Mouse (Mus musculus) layer of hippocampus, adult 9-10 months (tissue): ENCODE measurements around the gene 6430628N08Rik.
A peak's percentile ranks its signal among the peaks of the same experiment; 100 is the strongest.

ENCODE experiments used
- DNase-seq: peaks from one replicate; pipeline ENCODE4 v3.0.0; 2022; ENCODE audit warnings: low spot score

Gene 6430628N08Rik

DNA sequence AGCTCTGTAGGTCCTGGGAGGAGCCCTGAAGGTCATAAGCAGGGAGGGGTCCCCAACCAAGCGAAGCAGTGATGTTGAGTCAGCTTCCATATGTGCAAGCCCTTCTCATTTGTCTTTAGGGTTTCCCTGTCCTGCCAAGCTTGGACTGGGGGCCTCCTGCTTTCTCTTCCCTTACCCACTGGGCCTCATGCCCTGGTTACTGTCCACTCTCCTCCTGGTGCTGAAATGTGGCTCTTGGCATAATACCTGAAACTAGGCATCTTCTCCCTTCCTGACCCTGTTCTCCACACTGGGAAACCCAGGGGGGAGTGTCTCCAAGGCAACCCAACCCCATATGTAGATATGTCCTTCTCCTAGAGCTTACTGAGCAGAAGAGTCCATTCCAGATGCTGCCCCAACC, 3.6 kb upstream of the 6430628N08Rik start:
- no peak for DNase-seq

DNA sequence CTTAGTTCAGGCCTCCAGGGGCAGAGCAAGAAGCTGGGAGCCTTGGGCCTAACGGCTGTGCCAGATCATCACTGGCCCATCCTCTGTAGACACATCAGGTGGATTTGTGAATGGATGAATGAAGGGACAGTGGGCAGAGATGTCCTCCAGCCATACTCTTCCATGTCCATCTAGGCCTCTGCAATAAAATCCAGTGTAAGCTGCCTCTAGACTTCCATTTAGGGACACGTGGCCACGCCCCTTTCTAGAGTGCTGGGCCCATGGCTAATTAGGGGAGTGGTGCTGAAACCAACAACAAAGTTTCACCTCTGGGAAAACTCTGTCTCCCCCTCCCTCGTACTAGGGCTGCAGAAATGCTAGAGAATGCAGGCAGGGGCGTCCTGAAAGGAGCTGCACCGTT, 399 bp upstream of the 6430628N08Rik start:
- DNase-seq, result no peak

DNA sequence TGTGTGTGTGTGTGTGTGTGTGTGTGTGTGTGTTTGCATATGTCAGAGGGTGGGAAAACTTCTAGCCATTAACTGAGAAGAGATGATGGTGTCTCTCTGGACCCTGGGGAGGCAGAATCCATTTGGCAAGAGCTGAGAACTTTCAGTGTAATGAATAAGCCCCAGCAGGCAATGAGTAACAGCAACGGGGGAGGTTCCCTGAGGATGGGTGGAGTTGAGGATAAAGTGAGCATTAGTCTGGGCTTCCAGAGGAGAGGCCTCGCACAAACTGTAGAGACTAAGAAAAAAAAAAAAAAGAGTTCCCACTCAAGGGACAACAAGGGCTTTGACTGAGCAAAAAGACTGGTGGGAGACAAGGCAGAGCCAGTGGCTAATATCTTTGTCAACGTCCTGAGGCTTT, 3.8 kb downstream of the 6430628N08Rik start:
- DNase-seq, result no peak

DNA sequence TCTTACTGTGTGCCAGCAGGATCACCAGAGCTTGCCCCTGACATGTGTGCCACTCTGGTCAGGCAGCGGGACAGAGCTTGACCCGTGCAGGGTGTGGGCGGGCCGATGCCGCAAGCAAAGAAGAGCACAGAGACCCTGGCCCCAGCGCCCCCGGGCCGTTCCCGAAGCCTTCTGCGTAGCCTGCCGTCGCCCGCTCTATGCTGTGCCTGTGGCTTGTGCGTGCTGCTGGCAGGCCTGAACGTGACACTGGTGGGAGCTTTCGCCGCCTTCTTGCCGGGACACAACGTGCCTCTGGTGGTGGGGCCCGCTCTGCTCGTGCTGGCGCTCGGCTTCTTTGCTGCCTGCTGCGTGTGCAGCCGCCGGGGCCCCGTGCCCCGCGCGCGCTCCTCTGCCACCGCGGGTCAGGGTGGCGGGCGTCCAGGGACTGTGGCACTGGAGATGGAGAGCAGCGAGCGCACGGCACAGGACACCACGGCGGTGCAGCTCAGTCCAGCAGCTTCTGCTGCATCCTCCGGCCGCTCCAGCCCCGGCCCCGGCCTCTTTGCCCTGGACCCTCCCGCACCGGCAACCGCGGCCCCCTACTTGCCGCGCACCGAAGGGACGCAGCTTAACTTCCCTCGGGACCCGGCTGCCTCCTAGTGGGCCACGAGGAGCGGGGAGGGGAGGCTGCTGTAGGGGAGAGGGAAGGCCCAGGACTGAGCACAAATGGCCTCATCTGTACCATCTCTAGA, 7.6 kb downstream of the 6430628N08Rik start:
- no peak for DNase-seq

DNA sequence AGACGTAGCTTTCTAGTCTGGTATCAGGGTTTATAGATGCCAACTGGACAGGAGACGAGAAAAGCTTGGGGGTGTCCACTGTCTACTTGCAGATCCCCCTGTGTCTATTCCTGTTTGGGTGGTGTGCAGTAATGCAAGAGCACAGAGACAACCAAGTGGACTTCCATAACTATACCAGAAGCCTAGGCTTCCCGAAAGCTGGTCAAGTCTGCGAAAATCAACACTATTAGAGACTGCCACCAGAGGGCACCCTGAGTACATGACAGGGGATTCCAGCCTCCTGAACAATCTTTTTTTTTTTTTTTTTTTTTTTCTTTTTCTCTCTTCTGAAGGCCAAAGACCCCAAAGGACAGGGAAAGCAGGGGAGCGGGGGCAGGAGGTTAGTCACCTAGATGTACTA, 12.4 kb downstream of the 6430628N08Rik start:
- DNase-seq, result peak; percentile 85

DNA sequence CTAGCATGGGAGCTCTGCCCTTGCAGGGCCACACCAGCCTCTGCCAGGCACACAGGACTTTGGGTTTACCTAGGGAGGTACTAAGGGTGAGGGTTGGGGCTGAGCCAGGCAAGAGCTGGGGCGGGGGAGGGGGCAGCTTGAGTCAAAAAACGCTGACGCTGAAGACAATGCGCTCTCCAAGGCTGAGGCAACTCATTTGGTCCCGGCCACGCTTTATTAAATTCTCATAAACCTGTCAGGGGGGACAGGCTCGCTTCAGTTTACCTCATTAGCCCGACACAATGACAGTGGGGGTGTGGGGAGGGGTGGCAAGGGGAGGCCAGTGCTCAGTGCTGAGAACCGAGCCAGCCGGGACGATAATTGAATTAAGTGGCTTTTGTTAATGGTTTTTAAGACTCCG, 13.9 kb downstream of the 6430628N08Rik start:
- DNase-seq, result no peak

DNA sequence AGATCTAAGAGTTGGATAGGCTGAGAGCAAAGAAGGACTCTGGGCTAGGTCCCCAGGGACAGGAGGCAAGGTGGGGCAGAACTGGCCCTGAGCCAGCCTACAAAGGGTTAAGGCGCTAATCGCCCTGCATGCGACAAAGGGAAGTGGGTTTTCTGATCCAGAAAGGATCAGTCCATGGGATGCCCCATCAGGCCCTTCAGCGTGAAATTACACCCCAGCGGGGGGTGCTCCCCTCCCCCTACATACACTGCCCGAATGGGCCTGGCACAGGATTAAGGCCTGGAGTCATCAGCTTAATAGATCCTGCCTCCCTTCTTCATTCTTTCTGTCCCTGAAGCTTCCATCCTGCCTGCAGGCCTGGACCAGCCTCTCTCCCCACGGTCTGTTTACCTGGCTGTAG, 15.2 kb downstream of the 6430628N08Rik start:
- DNase-seq, result no peak

DNA sequence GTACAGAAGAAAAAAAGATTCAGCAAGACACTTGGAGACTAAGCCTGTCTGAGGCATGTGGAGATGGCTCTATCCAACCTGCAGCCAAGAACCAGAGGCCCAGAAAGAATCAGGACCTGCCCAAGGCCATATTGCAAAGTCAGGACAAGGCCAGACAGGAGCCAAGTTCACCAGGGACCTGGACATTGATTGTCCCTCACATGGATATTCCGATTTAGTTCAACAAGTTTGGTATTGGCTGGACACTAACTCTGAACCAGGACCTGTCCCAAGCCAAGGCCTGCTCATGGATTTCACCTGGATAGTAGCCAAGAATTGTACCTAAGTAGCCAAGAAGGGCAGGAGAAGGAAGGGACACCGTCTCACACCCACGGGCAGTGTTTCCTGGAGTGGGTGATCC, 16.3 kb downstream of the 6430628N08Rik start:
- DNase-seq, result no peak

DNA sequence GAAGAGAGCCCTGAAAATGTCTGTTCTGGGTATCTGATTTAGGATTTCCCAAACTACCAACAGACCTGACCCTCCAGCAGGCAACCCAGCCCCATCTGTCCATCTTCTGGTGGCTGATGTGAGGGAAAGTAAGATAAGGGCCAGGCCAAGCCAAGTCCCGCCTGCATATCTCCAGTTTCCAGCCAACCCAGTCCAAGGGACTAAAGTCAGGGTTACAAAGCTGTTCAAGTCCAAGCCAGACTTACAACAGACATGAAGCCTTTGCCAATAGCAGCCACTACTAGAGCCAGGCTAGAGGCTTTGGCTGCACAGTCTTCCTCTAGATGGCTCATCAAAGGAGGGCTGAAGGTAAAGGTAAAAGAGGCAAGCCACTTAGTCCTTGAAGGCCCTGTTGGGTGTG, 17.5 kb downstream of the 6430628N08Rik start:
- no peak for DNase-seq

DNA sequence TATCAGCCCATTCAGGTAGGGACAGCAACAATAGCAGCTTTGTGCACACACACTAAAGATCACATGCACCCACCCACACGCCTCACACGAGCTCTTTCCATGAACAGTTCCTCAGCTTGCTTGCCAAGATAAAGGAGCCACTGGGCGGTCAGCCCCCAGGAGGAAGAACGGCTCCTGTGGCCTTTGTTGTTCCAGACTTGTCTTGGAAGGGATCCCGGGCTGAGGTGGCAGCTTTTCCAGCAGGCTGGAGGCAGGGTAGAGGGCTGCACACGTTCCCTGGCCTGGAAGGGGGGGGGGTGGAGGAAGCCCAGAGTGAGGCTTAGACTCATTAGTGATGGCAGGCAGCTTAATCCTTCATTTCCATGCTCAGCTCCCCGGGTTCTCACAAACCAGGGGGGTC, 18.2 kb downstream of the 6430628N08Rik start:
- no peak for DNase-seq

DNA sequence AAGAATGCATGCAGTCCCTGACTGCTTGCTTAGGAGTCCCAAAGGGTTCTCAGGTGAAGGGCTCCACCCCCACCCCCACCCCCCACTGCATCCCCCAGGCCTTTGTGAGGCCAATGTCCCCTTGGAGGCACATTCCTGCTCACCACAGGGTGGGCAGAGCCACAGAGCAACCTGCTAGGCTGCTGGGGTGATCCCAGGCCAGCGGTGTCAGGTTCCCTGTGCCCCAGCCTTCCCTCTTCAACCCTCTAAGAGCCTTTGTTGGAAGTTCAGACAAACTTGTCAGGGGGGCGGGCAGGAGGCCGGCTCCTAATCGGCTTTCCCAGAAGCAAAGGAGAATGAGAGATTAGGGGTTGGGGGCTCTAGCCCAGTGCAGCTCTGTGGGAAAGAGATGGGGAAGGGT, 21.1 kb downstream of the 6430628N08Rik start:
- no peak for DNase-seq

DNA sequence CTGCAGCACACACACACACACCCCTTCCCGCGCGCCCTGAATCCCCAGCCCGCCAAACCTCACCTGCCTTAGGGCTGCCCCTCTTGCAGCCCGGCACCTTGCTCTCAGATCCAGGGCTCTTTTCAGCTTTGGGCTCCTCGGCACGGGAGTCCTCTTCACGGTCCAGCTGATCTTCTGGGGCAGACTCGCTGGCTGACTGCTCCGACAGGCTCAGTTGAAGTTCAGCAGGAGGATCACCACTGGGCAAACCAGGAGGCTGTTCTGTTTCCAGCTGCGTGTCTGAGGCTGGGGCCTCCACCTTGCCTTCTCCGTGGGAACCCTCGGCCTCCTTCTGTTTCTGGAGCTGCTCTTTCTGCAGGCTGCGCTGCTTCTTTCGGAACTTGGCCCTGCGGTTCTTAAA, 29.4 kb downstream of the 6430628N08Rik start:
- DNase-seq, result no peak

DNA sequence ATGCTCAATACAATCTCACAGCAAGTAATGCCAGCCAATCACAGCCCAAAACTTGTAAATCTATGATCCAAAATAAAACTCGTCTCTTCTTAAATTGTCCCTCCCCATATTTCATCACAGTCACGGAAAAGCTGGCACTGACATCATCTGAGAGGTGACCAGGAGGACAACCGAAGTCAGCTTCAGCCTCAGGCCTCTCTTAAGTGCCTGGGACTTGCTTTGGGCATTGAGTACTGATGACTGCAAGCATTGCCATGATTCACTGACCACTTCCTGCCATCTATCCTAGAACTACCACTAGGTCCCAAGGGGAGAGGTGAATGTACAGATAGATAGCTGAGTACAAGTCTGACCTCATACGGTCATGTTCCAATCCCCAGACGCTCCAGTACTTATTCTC, 32.2 kb downstream of the 6430628N08Rik start:
- DNase-seq, result no peak

DNA sequence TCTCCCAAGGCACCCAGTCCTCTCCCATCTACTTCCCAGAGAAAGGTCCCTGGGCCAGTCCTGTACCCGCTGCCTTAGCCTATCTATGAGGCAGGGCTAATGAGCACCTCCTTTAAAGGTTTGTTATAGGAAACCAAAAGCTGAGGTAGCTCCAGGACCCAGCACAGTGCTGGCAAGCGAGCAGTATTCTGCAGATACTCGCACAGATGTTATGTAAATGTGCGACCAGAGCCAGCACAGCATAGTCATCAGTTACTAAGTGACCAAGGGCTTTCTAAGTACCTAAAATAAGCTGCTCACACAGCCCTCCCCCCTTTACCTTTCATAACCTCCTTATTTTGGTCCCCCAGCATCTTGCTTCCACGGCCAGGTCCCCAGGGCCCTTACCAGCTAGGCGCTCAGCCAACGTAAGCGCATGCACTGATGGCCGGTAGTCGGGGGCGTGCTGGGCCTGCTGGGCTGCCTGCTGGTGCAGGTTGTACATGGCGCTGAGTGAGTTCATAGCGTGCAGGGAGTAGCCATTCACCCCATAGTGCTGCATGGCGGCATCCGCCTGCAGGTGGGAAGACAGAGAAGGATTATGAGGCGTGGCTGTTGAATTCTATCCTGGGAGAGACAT, 32.9 kb downstream of the 6430628N08Rik start:
- no peak for DNase-seq

DNA sequence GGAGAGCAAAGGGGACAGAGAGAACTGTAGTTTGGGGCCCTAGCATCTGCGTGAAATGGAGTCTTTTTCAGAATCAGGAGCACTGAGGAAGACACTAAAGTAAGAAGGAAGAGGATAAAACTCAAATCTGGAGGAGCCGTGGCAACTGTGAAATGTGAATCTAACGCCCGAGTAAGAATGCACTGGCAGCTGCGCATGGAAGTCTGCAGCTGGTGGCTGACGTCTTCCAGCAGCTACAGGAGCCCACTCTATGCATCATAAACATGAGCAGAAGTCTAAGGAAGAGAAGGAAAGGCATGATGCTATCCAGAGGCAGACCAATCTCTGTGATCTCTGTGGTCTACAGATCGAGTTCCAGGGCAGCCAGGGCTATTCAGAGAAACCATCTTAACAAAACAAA, 37.2 kb downstream of the 6430628N08Rik start:
- no peak for DNase-seq

DNA sequence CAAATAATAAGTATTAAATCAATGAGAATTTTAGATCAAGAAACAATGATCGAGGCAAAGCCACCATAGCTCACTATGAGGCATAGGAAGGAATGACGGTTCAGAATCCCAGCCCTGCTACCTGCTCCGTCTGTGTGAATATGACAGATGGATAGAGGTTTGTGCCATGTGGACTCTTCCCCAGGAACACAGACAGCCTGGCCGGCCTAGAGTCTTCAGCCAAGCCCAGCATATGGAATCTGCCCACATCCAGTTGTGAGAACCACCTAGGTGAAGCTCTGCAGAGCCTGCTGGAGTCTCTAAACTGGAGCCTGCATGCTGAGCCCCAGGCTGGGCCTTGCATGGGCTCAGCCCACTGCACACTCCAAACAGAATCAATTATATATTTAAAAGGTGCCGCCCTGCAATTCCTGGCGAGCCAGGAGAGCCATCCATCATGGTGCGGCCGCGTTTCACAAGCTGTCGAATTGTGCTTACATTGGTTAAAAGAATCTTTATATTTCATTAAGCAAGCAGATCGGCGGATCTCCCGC, 41.2 kb downstream of the 6430628N08Rik start:
- no peak for DNase-seq

DNA sequence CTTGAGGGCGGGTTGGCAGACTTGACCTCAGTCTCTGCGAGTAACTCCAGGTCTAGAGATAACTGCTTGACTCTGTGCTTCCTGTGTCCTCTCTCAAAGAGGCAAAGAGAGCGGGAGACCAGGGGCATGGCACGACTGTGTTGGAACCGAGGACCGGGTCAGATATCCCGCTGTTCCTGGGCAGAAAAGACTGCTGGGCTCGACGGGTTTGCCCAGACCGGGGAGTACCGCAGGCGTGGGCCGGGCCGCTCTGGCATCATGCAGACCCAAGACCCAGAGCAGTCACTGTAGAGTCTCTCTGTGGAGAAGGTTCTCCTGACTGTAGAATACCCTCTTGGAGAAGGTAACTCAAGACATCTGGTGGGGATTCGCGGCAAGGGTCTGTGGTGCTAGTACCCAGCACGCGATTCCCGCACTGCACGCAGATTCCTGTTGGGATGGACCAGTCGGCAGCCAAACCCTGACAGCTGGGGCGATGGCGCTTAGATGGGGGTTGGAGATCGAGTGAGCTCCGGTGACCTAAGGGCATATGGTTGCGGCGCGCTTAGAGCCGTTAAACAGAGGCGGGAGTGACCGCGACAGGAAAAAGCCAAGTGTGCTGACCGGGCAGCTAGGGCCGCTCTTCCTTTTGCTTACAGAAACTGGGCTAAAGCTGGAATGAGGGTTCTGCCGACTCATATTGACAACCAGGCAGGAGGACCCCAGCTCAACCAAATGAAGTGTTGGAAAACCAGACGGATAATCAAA, 45.5 kb downstream of the 6430628N08Rik start:
- no peak for DNase-seq

DNA sequence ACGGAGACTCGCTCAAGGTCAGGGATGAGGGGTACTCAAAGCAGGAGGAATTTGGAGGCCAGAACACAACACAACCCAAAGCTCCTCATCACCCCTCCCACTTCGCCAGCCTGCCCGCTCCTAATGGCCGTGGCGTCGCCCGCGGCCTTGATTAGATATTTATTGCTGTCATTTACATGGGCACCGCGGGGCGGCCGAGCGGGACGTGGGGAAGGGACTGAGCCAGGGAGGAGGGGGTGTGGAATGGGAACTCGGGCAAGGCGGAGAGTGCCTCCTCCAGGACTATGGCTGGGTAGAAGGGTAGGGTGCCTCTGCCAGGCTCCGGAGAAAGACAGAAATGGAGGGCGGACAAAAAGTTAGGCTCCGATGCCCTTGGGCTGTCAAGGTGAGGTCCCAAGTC, 46.2 kb downstream of the 6430628N08Rik start:
- DNase-seq, result no peak

DNA sequence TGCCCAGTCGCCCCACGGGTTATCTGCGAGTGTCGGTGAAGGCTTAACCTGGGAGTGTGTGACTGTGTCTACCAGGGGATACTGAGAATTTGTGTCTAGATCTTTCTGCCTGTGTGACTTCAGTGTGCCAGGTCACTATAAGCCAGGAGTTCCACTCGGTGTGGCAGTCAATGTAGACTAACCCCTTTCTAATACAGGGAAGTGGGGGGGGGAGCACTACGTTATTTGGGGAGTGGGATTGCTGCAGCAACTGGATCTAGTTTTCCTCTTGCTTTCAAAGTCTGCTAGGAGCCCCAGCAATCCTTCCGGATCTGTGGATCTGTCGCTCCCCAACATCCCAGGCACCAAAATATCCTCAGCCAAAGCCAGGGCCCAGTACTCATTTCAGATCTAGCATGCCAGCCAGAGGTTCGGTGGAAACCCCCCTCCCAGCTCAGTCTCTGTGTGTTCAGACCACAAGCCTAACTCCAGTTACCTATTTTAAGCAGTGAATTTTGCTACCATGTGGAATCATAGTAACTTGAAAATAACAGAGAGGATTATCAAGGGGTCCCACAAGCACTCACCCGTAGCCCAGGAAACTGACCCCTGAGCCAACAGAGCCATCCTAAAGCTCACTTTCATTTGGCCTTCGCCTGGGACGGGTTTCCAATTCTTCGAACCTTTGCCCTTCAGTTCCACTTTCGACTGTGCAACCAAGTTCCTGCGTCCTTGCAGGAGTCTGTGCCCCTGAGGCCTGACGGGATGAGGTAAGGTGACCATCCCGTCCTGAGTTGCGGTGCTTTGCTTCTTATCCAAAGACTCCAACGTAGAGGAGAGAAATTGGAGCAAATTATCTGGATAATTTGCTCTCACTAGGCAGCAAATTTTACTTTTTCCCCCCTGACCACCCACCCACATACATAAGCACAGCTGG, 46.9 kb downstream of the 6430628N08Rik start:
- no peak for DNase-seq

DNA sequence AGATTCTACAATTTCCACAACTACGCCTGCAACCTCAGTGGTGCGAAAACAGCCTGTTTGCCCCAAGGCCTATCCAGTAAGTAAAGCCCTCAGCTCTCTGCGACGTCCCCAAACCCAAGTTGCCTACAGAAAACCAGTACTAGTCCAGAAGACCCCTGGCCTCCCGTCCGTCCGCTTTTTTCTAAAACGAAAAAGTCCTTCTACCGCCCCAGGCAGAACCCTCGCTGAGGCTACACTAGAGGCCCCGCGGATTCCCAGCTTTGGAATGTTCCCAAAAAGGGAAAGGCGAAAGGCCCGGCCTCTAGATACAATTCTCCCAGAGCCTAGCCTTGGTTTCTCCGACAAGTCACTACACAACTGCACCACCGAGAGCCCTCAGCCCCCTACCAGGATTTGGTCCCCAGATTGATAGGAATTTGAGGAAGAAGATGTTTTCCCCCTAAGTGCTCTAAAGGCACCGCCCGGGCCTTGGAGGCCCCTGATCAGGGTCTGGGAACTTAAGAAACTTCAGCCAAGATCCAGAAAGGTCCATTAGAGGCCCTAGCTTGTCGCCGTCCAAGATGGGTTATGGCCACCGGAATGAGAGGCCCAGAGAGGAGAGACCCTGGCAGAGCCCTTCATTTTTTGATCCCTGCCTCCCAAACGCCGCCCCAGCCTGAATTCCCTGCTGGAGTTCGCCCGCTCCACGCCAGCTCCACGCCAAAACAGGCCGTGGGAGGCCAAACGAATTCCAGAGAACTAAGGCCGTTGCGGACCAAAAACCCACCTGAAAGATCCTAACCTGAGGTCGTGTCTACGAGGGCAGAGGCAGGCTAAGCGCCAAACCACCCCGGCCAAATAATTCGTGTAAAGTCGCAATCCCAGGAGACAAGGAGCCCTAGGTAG, 48.1 kb downstream of the 6430628N08Rik start:
- DNase-seq, result no peak
